Mouse (Mus musculus) forebrain, postnatal 0 days (tissue): Measurements from ENCODE around the gene Cacna2d3. TPM values are rescaled to one million over a fixed set of nuclear protein-coding genes. Genes with fewer than 3 reads are reported as not detected.
A peak's percentile ranks its signal among the peaks of the same experiment; 100 is the strongest.

ENCODE experiments used
- ATAC-seq: fragments of 200-750 bp; cut with Nextera tagmentation; 2 replicates; pipeline ENCODE4 v1.8.0; 2017; ENCODE audit warnings: mild to moderate bottlenecking, moderate library complexity
- DNase-seq: peaks from one replicate; pipeline ENCODE4 v3.0.0-alpha.2; 2015
- H3K27ac ChIP-seq: fragments of 300-500 bp; sonication (generic); 2 replicates; pipeline ENCODE4 v1.5.1; 2014; ENCODE audit warnings: low read depth, mild to moderate bottlenecking, antibody characterized with exemption, low read length, moderate library complexity, mixed read lengths
- H3K27me3 ChIP-seq: fragments of 300-500 bp; sonication (generic); 2 replicates; pipeline ENCODE4 v1.6.1; 2014; ENCODE audit warnings: mild to moderate bottlenecking, low read length, mixed read lengths; ENCODE audit not compliant: insufficient read depth
- H3K36me3 ChIP-seq: fragments of 300-500 bp; sonication (generic); 2 replicates; pipeline ENCODE4 v1.6.1; 2014; ENCODE audit warnings: mild to moderate bottlenecking, moderate library complexity; ENCODE audit not compliant: insufficient read depth
- H3K4me1 ChIP-seq: fragments of 300-500 bp; sonication (generic); 2 replicates; pipeline ENCODE4 v1.6.1; 2014; ENCODE audit warnings: antibody characterized with exemption; ENCODE audit not compliant: insufficient read depth
- H3K4me2 ChIP-seq: fragments of 300-500 bp; sonication (generic); 2 replicates; pipeline ENCODE4 v1.6.1; 2014; ENCODE audit warnings: low read depth, mild to moderate bottlenecking, moderate library complexity
- H3K4me3 ChIP-seq: fragments of 300-500 bp; sonication (generic); 2 replicates; pipeline ENCODE4 v1.5.1; 2014; ENCODE audit warnings: low read depth, low read length, mixed read lengths
- H3K9ac ChIP-seq: fragments of 300-500 bp; sonication (generic); 2 replicates; pipeline ENCODE4 v1.6.1; 2014; ENCODE audit warnings: mild to moderate bottlenecking
- H3K9me3 ChIP-seq: fragments of 300-500 bp; sonication (generic); 2 replicates; pipeline ENCODE4 v1.6.1; 2016; ENCODE audit warnings: low read length
- CTCF ChIP-seq: sonication (generic); IDR thresholded peaks from 2 replicates; pipeline ENCODE4 v1.5.1; 2016; ENCODE audit warnings: antibody characterized with exemption, control low read depth, low read depth
- WGBS: fragments of 180-500 bp; shearing (Covaris S2); extraction: QIAGEN DNeasy Blood & Tissue Kit; methylation state at CpG from one replicate; pipeline ENCODE4 v1.1.7; 2014; 5-methylcytosine and 5-hydroxymethylcytosine counted together
- polyA plus RNA-seq: library from polyadenylated mRNA; unstranded; fragments of >200 nt; fragmentation: Nextera tagmentation; extraction: Ambion mirVana; gene quantifications from 2 replicates; pipeline ENCODE4 v1.2.1, GENCODE M21; 2015
- total RNA-seq: library from RNA; depleted of rRNA; stranded (reverse); fragments of >200 nt; gene quantifications from 2 replicates; pipeline ENCODE4 v1.2.3, GENCODE M21; 2014

The Cacna2d3 gene
- total and polyA plus RNA-seq, 2 experiments from 2014 or later, result 28.1 to 37.7 TPM

DNA sequence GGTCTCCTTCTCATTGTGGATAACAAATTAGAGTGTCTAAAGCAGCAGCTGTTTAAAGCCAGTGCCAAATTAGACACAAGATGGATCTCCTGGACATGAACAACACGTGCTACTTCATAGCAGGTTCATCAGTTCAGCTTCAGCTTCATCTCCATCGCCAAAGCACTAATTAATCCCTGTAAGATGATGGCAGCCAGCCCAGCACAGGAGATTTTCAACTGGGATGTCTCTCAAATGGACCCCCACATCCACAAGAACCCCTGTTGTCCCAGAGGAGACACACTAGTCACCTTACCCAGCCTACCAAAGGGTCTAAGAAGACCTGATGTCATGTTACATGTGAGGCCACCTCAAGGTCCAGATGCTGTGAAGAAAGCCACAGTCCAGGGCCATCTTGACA, 408.2 kb downstream of the Cacna2d3 start:
- no peak for DNase-seq
- Histone ChIP-seq H3K4me2 (no peak overlapping the region), H3K36me3 (no peaks in the 10 kb centered on the region), H3K9me3 (no peaks in the 10 kb centered on the region), H3K27me3 (no peaks in the 10 kb centered on the region), H3K4me3 (no peak overlapping the region), H3K9ac (no peak overlapping the region), H3K27ac (no peak overlapping the region), H3K4me1 (no peaks in the 10 kb centered on the region)
- TF ChIP-seq CTCF, result no peak
- no peak for ATAC-seq
- 73% methylated on average over 2 of the region's 2 CpGs for WGBS

GRCm38 (mm10) chr14:29305623-29306022, 416.0 kb downstream of the Cacna2d3 start:
- Histone ChIP-seq H3K27me3 (no peaks in the 10 kb centered on the region), H3K27ac (no peak overlapping the region), H3K36me3 (no peaks in the 10 kb centered on the region), H3K4me2 (no peak overlapping the region), H3K9ac (no peak overlapping the region), H3K4me1 (no peaks in the 10 kb centered on the region), H3K9me3 (no peaks in the 10 kb centered on the region), H3K4me3 (no peak overlapping the region)
- TF ChIP-seq CTCF, result no peak
- no peak for DNase-seq
- ATAC-seq, result no peak
- WGBS, result 58% methylated on average over 9 of the region's 9 CpGs

DNA sequence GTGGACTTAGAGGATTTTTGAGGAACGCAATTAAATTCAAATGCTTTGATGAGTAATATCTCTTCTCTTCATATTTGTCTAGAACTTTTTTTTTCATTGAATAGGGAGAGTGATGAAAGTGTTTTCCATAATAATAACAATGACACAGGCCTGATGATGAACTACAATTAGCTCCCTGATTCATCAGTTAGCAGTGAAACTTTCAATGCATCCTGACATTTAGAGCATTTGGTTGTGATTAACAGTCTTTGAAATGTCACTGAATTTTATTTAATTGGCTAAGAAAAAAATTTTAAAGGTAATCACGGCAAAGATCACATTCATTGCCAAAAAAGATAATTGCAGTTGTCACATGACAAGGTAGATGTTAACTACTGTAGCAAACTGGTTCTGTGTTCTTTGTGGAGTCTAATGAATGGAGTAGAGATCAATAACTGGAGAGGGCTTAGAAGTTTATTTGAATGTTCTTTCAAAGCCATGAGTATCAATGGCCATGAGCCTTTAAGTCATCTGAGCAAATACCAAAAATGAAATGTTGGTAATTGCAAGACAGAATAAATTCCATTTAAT, 425.4 kb downstream of the Cacna2d3 start:
- H3K9me3 ChIP-seq, result no peaks in the 10 kb centered on the region
- H3K27ac ChIP-seq, result no peak overlapping the region
- 35% methylated on average over 2 of the region's 2 CpGs for WGBS
- H3K36me3 ChIP-seq, result no peaks in the 10 kb centered on the region
- TF ChIP-seq CTCF, result no peak
- H3K27me3 ChIP-seq, result no peaks in the 10 kb centered on the region
- H3K9ac ChIP-seq, result no peak overlapping the region
- H3K4me1 ChIP-seq, result no peaks in the 10 kb centered on the region
- H3K4me3 ChIP-seq, result no peak overlapping the region
- H3K4me2 ChIP-seq, result no peak overlapping the region
- DNase-seq, result no peak
- peak; percentile 90; the same call in 1 of the 2 replicates for ATAC-seq

DNA sequence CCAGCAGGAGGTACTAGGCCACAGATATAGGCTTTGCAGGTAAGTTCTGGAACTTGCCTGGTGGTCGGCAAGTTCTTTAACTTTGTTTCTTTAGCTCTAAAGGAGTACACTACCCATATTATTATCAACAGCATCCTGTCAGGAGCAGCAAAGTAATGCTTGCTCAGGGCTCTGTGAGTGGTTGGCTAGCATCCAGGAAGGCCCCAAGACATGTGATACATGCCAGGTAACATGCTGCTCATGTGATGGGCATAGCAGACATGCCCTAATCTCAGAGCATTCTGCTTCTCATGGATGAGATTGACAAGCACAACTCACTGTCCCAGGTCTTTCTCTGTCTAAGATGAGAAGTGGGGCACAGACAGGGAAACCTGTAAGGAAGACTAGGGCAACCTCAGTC, 442.8 kb downstream of the Cacna2d3 start:
- H3K4me3 ChIP-seq, result no peak overlapping the region
- no peak overlapping the region for H3K27ac ChIP-seq
- ATAC-seq (no peak), DNase-seq (no peak)
- H3K9me3 ChIP-seq, result no peaks in the 10 kb centered on the region
- H3K4me1 ChIP-seq, result no peaks in the 10 kb centered on the region
- no peaks in the 10 kb centered on the region for H3K36me3 ChIP-seq
- H3K9ac ChIP-seq, result no peak overlapping the region
- H3K27me3 ChIP-seq, result no peaks in the 10 kb centered on the region
- no peak overlapping the region for H3K4me2 ChIP-seq
- 88% methylated on average over 1 of the region's 1 CpGs for WGBS
- TF ChIP-seq CTCF, result no peak

DNA sequence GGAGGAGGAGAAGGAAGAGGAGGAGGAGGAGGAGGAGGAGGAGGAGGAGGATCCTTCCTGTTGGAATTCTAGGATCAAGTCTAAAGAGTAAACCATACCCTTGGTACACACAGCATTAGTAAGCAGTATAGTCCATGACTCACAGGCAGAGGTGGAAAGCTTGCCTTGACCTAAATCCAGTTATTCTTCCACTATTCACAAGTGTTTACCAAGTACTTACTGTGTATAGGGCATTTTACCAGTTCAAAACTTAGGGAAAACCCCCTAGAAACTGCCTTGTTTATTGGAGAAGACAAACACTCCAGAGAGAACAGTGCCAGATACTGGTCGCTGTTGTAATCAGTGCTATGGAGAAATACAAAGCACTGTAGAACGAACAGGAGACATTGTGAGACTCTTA, 443.3 kb downstream of the Cacna2d3 start:
- Histone ChIP-seq H3K36me3 (no peaks in the 10 kb centered on the region), H3K27me3 (no peaks in the 10 kb centered on the region), H3K27ac (no peak overlapping the region), H3K4me2 (no peak overlapping the region), H3K9me3 (no peaks in the 10 kb centered on the region), H3K4me3 (no peak overlapping the region), H3K9ac (no peak overlapping the region), H3K4me1 (no peaks in the 10 kb centered on the region)
- 90% methylated on average over 2 of the region's 2 CpGs for WGBS
- ATAC-seq (no peak), DNase-seq (no peak)
- no peak for TF ChIP-seq CTCF

DNA sequence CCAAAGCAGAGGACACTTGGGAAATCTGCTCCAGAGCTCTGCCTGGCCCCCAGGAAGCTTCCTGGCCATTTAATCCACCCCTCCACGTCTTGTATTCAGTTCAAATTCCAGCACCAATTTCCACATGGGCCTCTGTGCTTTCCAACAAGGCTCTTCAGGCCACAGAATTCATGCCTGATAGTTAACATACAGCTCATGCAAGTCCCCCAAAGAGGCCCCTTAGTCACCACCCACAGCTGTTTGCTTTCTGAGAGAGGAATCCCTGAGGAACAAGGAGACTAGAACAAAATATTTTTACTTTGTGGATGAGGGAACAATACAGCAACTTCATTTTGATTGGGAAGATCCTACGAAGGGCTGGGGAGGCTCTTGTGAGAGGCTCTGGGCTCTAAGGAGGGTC, 444.0 kb downstream of the Cacna2d3 start:
- Histone ChIP-seq H3K9ac (no peak overlapping the region), H3K36me3 (no peaks in the 10 kb centered on the region), H3K27ac (no peak overlapping the region), H3K4me2 (no peak overlapping the region), H3K27me3 (no peaks in the 10 kb centered on the region), H3K4me3 (no peak overlapping the region), H3K4me1 (no peaks in the 10 kb centered on the region), H3K9me3 (no peaks in the 10 kb centered on the region)
- no peak for DNase-seq
- no peak for ATAC-seq
- TF ChIP-seq CTCF, result no peak
- 52% methylated on average over 2 of the region's 2 CpGs for WGBS

DNA sequence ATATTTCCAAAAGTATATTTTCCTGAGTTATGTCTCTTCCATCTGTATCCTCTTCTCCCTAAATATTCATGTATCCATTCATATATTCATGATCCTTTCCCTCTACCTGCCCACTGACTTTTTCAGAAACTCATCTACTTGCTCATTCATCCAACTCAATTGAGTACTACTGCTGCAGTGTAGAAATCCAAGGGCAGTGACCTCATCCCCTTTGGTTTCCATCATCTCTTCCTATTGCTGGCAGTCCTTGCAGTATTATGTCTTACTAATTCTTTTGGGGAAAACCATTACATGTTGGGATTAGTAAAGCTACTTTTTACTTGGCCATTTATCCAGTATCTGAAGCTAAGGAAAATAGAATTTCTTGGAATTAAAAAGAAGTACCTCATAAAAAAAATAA, 447.8 kb downstream of the Cacna2d3 start:
- DNase-seq, result no peak
- no peak for ATAC-seq
- Histone ChIP-seq H3K4me3 (no peak overlapping the region), H3K4me1 (no peaks in the 10 kb centered on the region), H3K27me3 (no peaks in the 10 kb centered on the region), H3K36me3 (no peaks in the 10 kb centered on the region), H3K9me3 (no peaks in the 10 kb centered on the region), H3K4me2 (no peak overlapping the region), H3K9ac (no peak overlapping the region), H3K27ac (no peak overlapping the region)
- no peak for TF ChIP-seq CTCF

DNA sequence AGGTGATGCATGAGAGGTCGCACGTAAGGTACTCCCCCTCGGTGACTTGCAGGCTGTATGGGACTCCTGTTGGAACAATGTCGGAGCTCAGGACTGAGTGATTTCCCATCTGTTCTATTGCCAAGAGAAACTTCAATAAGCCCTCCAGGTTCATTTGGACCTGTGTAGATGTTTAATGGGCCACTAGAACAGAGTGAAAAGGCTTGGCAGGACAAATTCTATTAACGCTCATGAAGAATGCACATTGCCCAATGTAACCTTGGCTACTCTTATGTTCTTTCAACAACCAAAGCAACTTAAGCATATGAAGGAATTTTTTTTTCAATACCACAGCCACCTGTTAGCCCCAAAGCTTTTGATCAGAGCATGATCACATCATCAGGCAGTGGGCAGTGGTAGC, 451.1 kb downstream of the Cacna2d3 start:
- H3K9me3 ChIP-seq, result no peaks in the 10 kb centered on the region
- no peak for DNase-seq
- H3K27ac ChIP-seq, result no peak overlapping the region
- H3K4me2 ChIP-seq, result no peak overlapping the region
- no peak for ATAC-seq
- H3K4me3 ChIP-seq, result no peak overlapping the region
- H3K36me3 ChIP-seq, result no peaks in the 10 kb centered on the region
- TF ChIP-seq CTCF, result no peak
- no peaks in the 10 kb centered on the region for H3K4me1 ChIP-seq
- no peak overlapping the region for H3K9ac ChIP-seq
- H3K27me3 ChIP-seq, result no peaks in the 10 kb centered on the region
- whole genome bisulfite sequencing, result 76% methylated on average over 5 of the region's 5 CpGs
